Mouse (Mus musculus) liver, embryonic 14.5 days (tissue): ENCODE measurements around the gene Dtd1. TPM values are rescaled to one million over a fixed set of nuclear protein-coding genes. Genes with fewer than 3 reads are reported as not detected.

Source experiments
- ATAC-seq: fragments of 200-750 bp; cut with Nextera tagmentation; 2 replicates; pipeline ENCODE4 v1.8.0; 2017; ENCODE audit warnings: moderate number of reproducible peaks, mild to moderate bottlenecking, moderate library complexity; ENCODE audit not compliant: insufficient read depth
- DNase-seq, 3 experiments: peaks; one replicate each; pipeline ENCODE4 v3.0.0-alpha.2; 2012 to 2013; ENCODE audit warnings: low read depth in 3 of 3, low spot score in 3 of 3
- H3K27ac ChIP-seq: fragments of 300-500 bp; sonication (generic); 2 replicates; pipeline ENCODE4 v1.5.1; 2014; ENCODE audit warnings: moderate library complexity, mild to moderate bottlenecking, control low read depth, inconsistent platforms
- H3K27me3 ChIP-seq: fragments of 300-500 bp; sonication (generic); 2 replicates; pipeline ENCODE4 v1.6.1; 2014; ENCODE audit warnings: mild to moderate bottlenecking, low read length, moderate library complexity; ENCODE audit not compliant: control insufficient read depth, insufficient read depth
- H3K36me3 ChIP-seq: fragments of 300-500 bp; sonication (generic); replicated peaks from 2 replicates; pipeline ENCODE4 v1.6.1; 2014; ENCODE audit warnings: low read depth; ENCODE audit not compliant: control insufficient read depth, insufficient read depth
- H3K4me1 ChIP-seq, 2 experiments: fragments of 200-500 bp in 1 of 2; fragments of 300-500 bp in 1 of 2; sonication (generic) in 1 of 2; replicated peaks; 2 replicates each; pipeline ENCODE4 v1.6.1; 2012 to 2014; ENCODE audit warnings: antibody characterized with exemption in 1 of 2, inconsistent platforms in 1 of 2, low read length in 1 of 2; ENCODE audit not compliant: control insufficient read depth in 2 of 2, insufficient read depth in 2 of 2
- H3K4me2 ChIP-seq: fragments of 300-500 bp; sonication (generic); 2 replicates; pipeline ENCODE4 v1.6.1; 2014; ENCODE audit warnings: low read depth, mild to moderate bottlenecking, control low read depth, moderate library complexity
- H3K4me3 ChIP-seq, 2 experiments: fragments of 200-500 bp in 1 of 2; fragments of 300-500 bp in 1 of 2; sonication (generic) in 1 of 2; 2 replicates each; pipeline ENCODE4 v1.5.1; 2012 to 2014; ENCODE audit warnings: low read depth in 2 of 2, low read length in 2 of 2, mild to moderate bottlenecking in 2 of 2, control low read depth in 1 of 2, inconsistent platforms in 1 of 2, moderate library complexity in 1 of 2; ENCODE audit not compliant: insufficient read depth in 1 of 2
- H3K9ac ChIP-seq: fragments of 300-500 bp; sonication (generic); replicated peaks from 2 replicates; pipeline ENCODE4 v1.6.1; 2014; ENCODE audit warnings: mild to moderate bottlenecking, control low read depth, moderate library complexity
- H3K9me3 ChIP-seq: fragments of 300-500 bp; sonication (generic); 2 replicates; pipeline ENCODE4 v1.6.1; 2016; ENCODE audit warnings: low read length, mixed read lengths; ENCODE audit not compliant: control insufficient read depth
- CTCF ChIP-seq: IDR thresholded peaks from 2 replicates; pipeline ENCODE4 v1.5.1; 2016; ENCODE audit warnings: antibody characterized with exemption, low read depth, control low read depth
- EP300 ChIP-seq: IDR thresholded peaks from 2 replicates; pipeline ENCODE4 v1.6.1; 2016; ENCODE audit warnings: antibody characterized with exemption, low read depth
- WGBS: fragments of 180-500 bp; shearing (Covaris S2); extraction: QIAGEN DNeasy Blood & Tissue Kit; methylation state at CpG from one replicate; pipeline ENCODE4 v1.1.7; 2014; ENCODE audit not compliant: insufficient replicate concordance; 5-methylcytosine and 5-hydroxymethylcytosine counted together
- polyA plus RNA-seq, 2 experiments: library from polyadenylated mRNA; depleted of rRNA in 1 of 2; stranded (reverse) in 1 of 2; unstranded in 1 of 2; fragments of >200 nt; fragmentation: Nextera tagmentation in 1 of 2; extraction: Ambion mirVana in 1 of 2; gene quantifications; 2 replicates each; pipeline versions ENCODE4 v1.2.1 to v1.2.3; 2012 to 2014

Dtd1 gene
- polyA plus RNA-seq, 2 experiments, result 10.6 to 21.0 TPM

GRCm38 (mm10) chr2:144769118-144769496 lies 169.4 kb downstream of the Dtd1 start:
- H3K36me3 ChIP-seq, result no peaks in the 10 kb centered on the region
- no peak overlapping the region for H3K27ac ChIP-seq
- TF ChIP-seq CTCF (no peak), EP300 (no peak)
- no peak for ATAC-seq
- H3K4me2 ChIP-seq, result no peak overlapping the region
- H3K9ac ChIP-seq, result no peak overlapping the region
- no peak for DNase-seq
- WGBS, result 86% methylated on average over 2 of the region's 2 CpGs
- H3K4me3 ChIP-seq, result no peak overlapping the region
- no peaks in the 10 kb centered on the region for H3K27me3 ChIP-seq
- no peaks in the 10 kb centered on the region for H3K4me1 ChIP-seq
- H3K9me3 ChIP-seq, result no peaks in the 10 kb centered on the region

GRCm38 (mm10) chr2:144769556-144769955 lies 169.9 kb downstream of the Dtd1 start:
- no peak overlapping the region for H3K4me3 ChIP-seq
- DNase-seq (no peak), ATAC-seq (no peak)
- H3K27me3 ChIP-seq, result no peaks in the 10 kb centered on the region
- 52% methylated on average over 3 of the region's 3 CpGs for WGBS
- TF ChIP-seq CTCF (no peak), EP300 (no peak)
- H3K9ac ChIP-seq, result no peak overlapping the region
- H3K4me2 ChIP-seq, result no peak overlapping the region
- no peaks in the 10 kb centered on the region for H3K4me1 ChIP-seq
- H3K36me3 ChIP-seq, result no peaks in the 10 kb centered on the region
- H3K9me3 ChIP-seq, result no peaks in the 10 kb centered on the region
- H3K27ac ChIP-seq, result no peak overlapping the region

DNA sequence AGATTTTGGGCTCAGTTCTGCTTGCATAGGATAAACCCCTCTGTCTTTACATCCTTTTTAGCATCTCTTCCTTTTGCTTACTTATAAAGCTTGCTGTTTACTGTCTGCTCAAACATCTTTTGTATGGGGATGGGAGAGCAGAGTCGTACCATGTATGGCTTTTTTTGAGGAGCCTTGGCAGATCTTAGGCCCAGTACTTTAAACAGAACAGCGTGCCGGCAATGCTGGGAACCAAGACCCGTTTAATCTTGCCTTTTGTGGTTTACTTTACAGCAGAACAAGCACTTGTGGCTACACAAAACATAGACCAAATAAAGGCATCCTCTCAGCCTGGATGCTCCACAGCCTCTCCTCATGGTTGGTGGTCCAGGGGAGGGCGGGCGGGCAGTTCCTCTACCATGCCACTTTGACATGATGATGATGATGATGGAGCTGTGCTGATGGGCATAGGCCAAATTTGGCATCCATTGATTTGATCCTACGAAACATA lies 170.8 kb downstream of the Dtd1 start:
- no peak for DNase-seq
- Histone ChIP-seq H3K27me3 (no peaks in the 10 kb centered on the region), H3K9ac (no peak overlapping the region), H3K27ac (no peak overlapping the region), H3K9me3 (no peaks in the 10 kb centered on the region), H3K4me2 (no peak overlapping the region), H3K4me1 (no peaks in the 10 kb centered on the region), H3K36me3 (no peaks in the 10 kb centered on the region), H3K4me3 (no peak overlapping the region)
- TF ChIP-seq CTCF (no peak), EP300 (no peak)
- 77% methylated on average over 7 of the region's 7 CpGs for WGBS
- no peak for ATAC-seq

- WGBS, result 60% methylated on average over 4 of the region's 4 CpGs
- H3K27ac ChIP-seq, result no peak overlapping the region
Observed at GRCm38 (mm10) chr2:144771841-144772240, 172.1 kb downstream of the Dtd1 start.

GRCm38 (mm10) chr2:144774636-144775160 lies 175.0 kb downstream of the Dtd1 start:
- 67% methylated on average over 8 of the region's 8 CpGs for WGBS
- H3K4me1 ChIP-seq, result no peaks in the 10 kb centered on the region
- H3K27ac ChIP-seq, result no peak overlapping the region
- no peak for ATAC-seq
- no peaks in the 10 kb centered on the region for H3K27me3 ChIP-seq
- no peak for TF ChIP-seq CTCF
- no peak for TF ChIP-seq EP300
- H3K9me3 ChIP-seq, result no peaks in the 10 kb centered on the region
- H3K4me3 ChIP-seq, result no peak overlapping the region
- H3K36me3 ChIP-seq, result no peaks in the 10 kb centered on the region
- DNase-seq, result no peak
- H3K4me2 ChIP-seq, result no peak overlapping the region
- no peak overlapping the region for H3K9ac ChIP-seq

More at GRCm38 (mm10) chr2:144771841-144772240, 172.1 kb downstream of the Dtd1 start:
- ATAC-seq (no peak), DNase-seq (no peak)
- TF ChIP-seq CTCF (no peak), EP300 (no peak)
- Histone ChIP-seq H3K9me3 (no peaks in the 10 kb centered on the region), H3K9ac (no peak overlapping the region), H3K36me3 (no peaks in the 10 kb centered on the region), H3K4me2 (no peak overlapping the region), H3K4me1 (no peaks in the 10 kb centered on the region), H3K27me3 (no peaks in the 10 kb centered on the region), H3K4me3 (no peak overlapping the region)
